Mouse (Mus musculus) MEL (cell line): ENCODE measurements around the gene Zdhhc16. TPM values are rescaled to one million over a fixed set of nuclear protein-coding genes. Genes with fewer than 3 reads are reported as not detected.
A peak's percentile ranks its signal among the peaks of the same experiment; 100 is the strongest.

Source experiments
- DNase-seq: peaks from one replicate; pipeline ENCODE4 v3.0.0; 2011; ENCODE audit warnings: low read depth, low spot score
- H3K27ac ChIP-seq: 2 replicates; pipeline ENCODE4 v1.5.1; 2012; ENCODE audit warnings: low read depth, mild to moderate bottlenecking, control low read depth, low read length, moderate library complexity; ENCODE audit not compliant: control insufficient read depth
- H3K27me3 ChIP-seq, 2 experiments: fragments of 150-350 bp in 1 of 2; sonication (generic) in 1 of 2; 2 replicates each; pipeline ENCODE4 v1.6.1; 2012; ENCODE audit warnings: low read length in 2 of 2, mild to moderate bottlenecking in 2 of 2, improper control_type of control experiment in 1 of 2, moderate library complexity in 1 of 2; ENCODE audit not compliant: insufficient read depth in 2 of 2, control insufficient read depth in 1 of 2
- H3K36me3 ChIP-seq, 2 experiments: 2 replicates each; pipeline ENCODE4 v1.6.1; 2012 to 2014; ENCODE audit warnings: low read length in 2 of 2, improper control_type of control experiment in 1 of 2, inconsistent platforms in 1 of 2, mild to moderate bottlenecking in 1 of 2; ENCODE audit not compliant: insufficient read depth in 2 of 2, control insufficient read depth in 1 of 2
- H3K4me1 ChIP-seq, 2 experiments: fragments of 150-350 bp in 1 of 2; sonication (generic) in 1 of 2; 2 replicates each; pipeline ENCODE4 v1.6.1; 2012; ENCODE audit warnings: low read length in 2 of 2, improper control_type of control experiment in 1 of 2, mild to moderate bottlenecking in 1 of 2; ENCODE audit not compliant: insufficient read depth in 2 of 2, control insufficient read depth in 1 of 2
- H3K4me3 ChIP-seq, 2 experiments: fragments of 150-350 bp in 1 of 2; sonication (generic) in 1 of 2; 2 replicates each; pipeline ENCODE4 v1.5.1; 2012; ENCODE audit warnings: low read depth in 2 of 2, low read length in 2 of 2, mild to moderate bottlenecking in 2 of 2, moderate library complexity in 2 of 2, control low read depth in 1 of 2, improper control_type of control experiment in 1 of 2; ENCODE audit not compliant: control insufficient read depth in 1 of 2, insufficient read depth in 1 of 2
- H3K79me2 ChIP-seq: 2 replicates; pipeline ENCODE4 v1.6.1; 2012; ENCODE audit warnings: mild to moderate bottlenecking, low read length, moderate library complexity; ENCODE audit not compliant: control insufficient read depth, poor library complexity, insufficient read depth
- H3K9ac ChIP-seq: 2 replicates; pipeline ENCODE4 v1.6.1; 2012; ENCODE audit warnings: low read depth, mild to moderate bottlenecking, control low read depth, low read length, moderate library complexity; ENCODE audit not compliant: control insufficient read depth, poor library complexity, severe bottlenecking
- H3K9me3 ChIP-seq: fragments of 150-350 bp; sonication (generic); replicated peaks from 2 replicates; pipeline ENCODE4 v1.6.1; 2012; ENCODE audit warnings: mild to moderate bottlenecking, low read length, improper control_type of control experiment, moderate library complexity; ENCODE audit not compliant: insufficient read depth
- CHD2 ChIP-seq: IDR thresholded peaks from 2 replicates; pipeline ENCODE4 v1.6.1; 2011; ENCODE audit warnings: low read length, improper control_type of control experiment
- CTCF ChIP-seq, 3 experiments: IDR thresholded peaks in 2 of 3; conservative IDR thresholded peaks in 1 of 3; 2 replicates each; pipeline ENCODE4 v1.5.1; 2011 to 2012; ENCODE audit warnings: low read length in 3 of 3, low read depth in 2 of 3, mild to moderate bottlenecking in 2 of 3, improper control_type of control experiment in 1 of 3, inconsistent platforms in 1 of 3, mixed read lengths in 1 of 3, moderate library complexity in 1 of 3; ENCODE audit not compliant: control insufficient read depth in 1 of 3, insufficient read depth in 1 of 3, poor library complexity in 1 of 3, severe bottlenecking in 1 of 3
- ELF1 ChIP-seq: IDR thresholded peaks from 2 replicates; pipeline ENCODE4 v1.6.1; 2014; ENCODE audit warnings: low read depth, mild to moderate bottlenecking, inconsistent platforms, low read length, improper control_type of control experiment, moderate library complexity
- HCFC1 ChIP-seq: IDR thresholded peaks from 2 replicates; pipeline ENCODE4 v1.6.1; 2012; ENCODE audit warnings: low read depth, mild to moderate bottlenecking, inconsistent platforms, low read length, improper control_type of control experiment, moderate library complexity
- JUND ChIP-seq: IDR thresholded peaks from 2 replicates; pipeline ENCODE4 v1.6.1; 2011; ENCODE audit warnings: low read depth, mild to moderate bottlenecking, improper control_type of control experiment, low read length
- MAX ChIP-seq: IDR thresholded peaks from 2 replicates; pipeline ENCODE4 v1.6.1; 2011; ENCODE audit warnings: low read length, improper control_type of control experiment
- MEF2A ChIP-seq: IDR thresholded peaks from 2 replicates; pipeline ENCODE4 v1.6.1; 2014; ENCODE audit warnings: low read depth, mild to moderate bottlenecking, inconsistent platforms, low read length, improper control_type of control experiment; ENCODE audit not compliant: poor library complexity, insufficient replicate concordance, severe bottlenecking; ENCODE audit errors: extremely low read depth
- MYC ChIP-seq: IDR thresholded peaks from 2 replicates; pipeline ENCODE4 v1.6.1; 2011; ENCODE audit warnings: low read depth, mild to moderate bottlenecking, low read length, improper control_type of control experiment, moderate library complexity
- POLR2AphosphoS2 ChIP-seq: IDR thresholded peaks from 2 replicates; pipeline ENCODE4 v1.6.1; 2011; ENCODE audit warnings: low read length, improper control_type of control experiment
- RAD21 ChIP-seq: IDR thresholded peaks from 2 replicates; pipeline ENCODE4 v1.6.1; 2011; ENCODE audit warnings: mild to moderate bottlenecking, low read depth, low read length, improper control_type of control experiment
- RCOR1 ChIP-seq: IDR thresholded peaks from 2 replicates; pipeline ENCODE4 v1.6.1; 2012; ENCODE audit warnings: low read depth, mild to moderate bottlenecking, inconsistent platforms, low read length, improper control_type of control experiment
- TCF12 ChIP-seq: IDR thresholded peaks from 2 replicates; pipeline ENCODE4 v1.6.1; 2014; ENCODE audit warnings: low read depth, mild to moderate bottlenecking, inconsistent platforms, low read length, improper control_type of control experiment, moderate library complexity
- USF2 ChIP-seq, 2 experiments: IDR thresholded peaks; 2 replicates each; pipeline ENCODE4 v1.6.1; 2011 to 2012; ENCODE audit warnings: improper control_type of control experiment in 2 of 2, low read length in 2 of 2, borderline replicate concordance in 1 of 2, inconsistent platforms in 1 of 2, low read depth in 1 of 2, mild to moderate bottlenecking in 1 of 2; ENCODE audit not compliant: insufficient read depth in 1 of 2
- ZC3H11A ChIP-seq: IDR thresholded peaks from 2 replicates; pipeline ENCODE4 v1.6.1; 2012; ENCODE audit warnings: low read depth, mild to moderate bottlenecking, inconsistent platforms, low read length, improper control_type of control experiment
- polyA plus RNA-seq, 2 experiments: library from polyadenylated mRNA; stranded (reverse) in 1 of 2; unstranded in 1 of 2; fragments of >175 nt in 1 of 2; fragments of >200 nt in 1 of 2; gene quantifications; 2 replicates each; pipeline versions ENCODE4 v1.2.1 to v1.2.4; 2012; ENCODE audit warnings: low replicate concordance in 2 of 2, low read depth in 1 of 2; ENCODE audit not compliant: insufficient read length in 2 of 2, insufficient read depth in 1 of 2, missing spikeins in 1 of 2
- total RNA-seq: library from RNA; depleted of rRNA; stranded (reverse); fragments of 300-350 nt; gene quantifications from 2 replicates; pipeline ENCODE4 v1.2.3, GENCODE M21; 2012

Gene Zdhhc16
- total and polyA plus RNA-seq, 3 experiments: 99.2 to 128 TPM; not detected in 1

GRCm38 (mm10) chr19:41915294-41915693 is 18.0 kb upstream of the Zdhhc16 start:
- Histone ChIP-seq H3K4me3 (no peak overlapping the region), H3K9ac (no peak overlapping the region), H3K27ac (no peak overlapping the region), H3K4me1 (peaks cover 9 to 16% of the 10 kb centered on the region in 2 experiments), H3K36me3 (peaks cover 26 to 33% of the 10 kb centered on the region in 2 experiments), H3K9me3 (no peaks in the 10 kb centered on the region), H3K27me3 (no peaks in the 10 kb centered on the region), H3K79me2 (peaks cover 33% of the 10 kb centered on the region)
- no peak for DNase-seq
- TF ChIP-seq TCF12: no peak
- no peak for TF ChIP-seq MYC
- no peak for TF ChIP-seq CHD2
- TF ChIP-seq POLR2AphosphoS2: no peak
- no peak for TF ChIP-seq MEF2A
- TF ChIP-seq MAX: no peak
- no peak for TF ChIP-seq ZC3H11A
- no peak for TF ChIP-seq RCOR1

GRCm38 (mm10) chr19:41916853-41917252 is 16.4 kb upstream of the Zdhhc16 start:
- DNase-seq: no peak
- Histone ChIP-seq H3K4me3 (no peak overlapping the region), H3K79me2 (peaks cover 33% of the 10 kb centered on the region), H3K4me1 (peaks cover 9 to 16% of the 10 kb centered on the region in 2 experiments), H3K9me3 (no peaks in the 10 kb centered on the region), H3K27ac (no peak overlapping the region), H3K9ac (no peak overlapping the region), H3K36me3 (peaks cover 22 to 34% of the 10 kb centered on the region in 2 experiments), H3K27me3 (no peaks in the 10 kb centered on the region)
- no peak for TF ChIP-seq RAD21
- no peak for TF ChIP-seq CTCF (IDR thresholded peaks at IDR 0.05 in 2 of 3, conservative IDR thresholded peaks at IDR 0.05 in 1 of 3; ENCODE audit: control insufficient read depth in 1 of 3, insufficient read depth in 1 of 3, low read depth in 2 of 3, low read length in 3 of 3, poor library complexity in 1 of 3, severe bottlenecking in 1 of 3)
- TF ChIP-seq RCOR1: no peak
- no peak for TF ChIP-seq USF2 (IDR thresholded peaks at IDR 0.05; ENCODE audit: borderline replicate concordance in 1 of 2, insufficient read depth in 1 of 2, low read depth in 1 of 2, low read length in 2 of 2)
- no peak for TF ChIP-seq ELF1
- TF ChIP-seq JUND: no peak

GRCm38 (mm10) chr19:41919471-41919870 is 13.8 kb upstream of the Zdhhc16 start:
- Histone ChIP-seq H3K4me1 (peaks cover 0 to 4% of the 10 kb centered on the region in 2 experiments; a peak in 3 of 4 replicates), H3K4me3 (no peak overlapping the region), H3K9ac (no peak overlapping the region), H3K36me3 (peaks cover 7 to 40% of the 10 kb centered on the region in 2 experiments), H3K79me2 (peaks cover 9% of the 10 kb centered on the region)
- TF ChIP-seq POLR2AphosphoS2 (peak; percentile 9; the same call in 1 of the 2 replicates), HCFC1 (no peak)
- TF ChIP-seq, all 39 proteins: peak for 1
- H3K9me3 ChIP-seq: no peaks in the 10 kb centered on the region
- DNase-seq: peak; percentile 56
- no peaks in the 10 kb centered on the region for H3K27me3 ChIP-seq
- no peak overlapping the region for H3K27ac ChIP-seq
